Mouse (Mus musculus) CH12.LX (cell line): ENCODE measurements around the gene Ccdc3. TPM values are rescaled to one million over a fixed set of nuclear protein-coding genes. Genes with fewer than 3 reads are reported as not detected.

Experiments used
- DNase-seq: peaks from one replicate; pipeline ENCODE4 v3.0.0-alpha.2; 2013; ENCODE audit errors: extremely low read depth
- H3K27ac ChIP-seq: 2 replicates; pipeline ENCODE4 v1.5.1; 2012; ENCODE audit warnings: low read depth, mild to moderate bottlenecking, control low read depth, moderate library complexity; ENCODE audit not compliant: insufficient read depth
- H3K27me3 ChIP-seq: replicated peaks from 2 replicates; pipeline ENCODE3; 2012; ENCODE audit warnings: inconsistent platforms
- H3K36me3 ChIP-seq, 2 experiments: replicated peaks in 1 of 2; 2 replicates each; pipeline versions ENCODE3 to v1.6.1; 2012; ENCODE audit warnings: inconsistent platforms in 1 of 2, low read length in 1 of 2, mild to moderate bottlenecking in 1 of 2, mixed read lengths in 1 of 2, moderate library complexity in 1 of 2; ENCODE audit not compliant: control insufficient read depth in 1 of 2, insufficient read depth in 1 of 2
- H3K4me1 ChIP-seq, 2 experiments: 2 replicates each; pipeline ENCODE4 v1.6.1; 2012; ENCODE audit warnings: inconsistent platforms in 1 of 2, moderate library complexity in 1 of 2; ENCODE audit not compliant: insufficient read depth in 2 of 2, control insufficient read depth in 1 of 2
- H3K4me2 ChIP-seq: 2 replicates; pipeline ENCODE4 v1.6.1; 2012; ENCODE audit warnings: low read depth, mild to moderate bottlenecking, control low read depth; ENCODE audit not compliant: poor library complexity, insufficient read depth, severe bottlenecking
- H3K4me3 ChIP-seq, 3 experiments: fragments of 150-350 bp in 1 of 3; sonication (generic) in 1 of 3; replicated peaks in 1 of 3; 2 replicates each; pipeline versions ENCODE3 to v1.5.1; 2011 to 2012; ENCODE audit warnings: low read depth in 2 of 3, low read length in 2 of 3, mild to moderate bottlenecking in 2 of 3, moderate library complexity in 2 of 3, control low read depth in 1 of 3, improper control_type of control experiment in 1 of 3, inconsistent platforms in 1 of 3, mixed read lengths in 1 of 3; ENCODE audit not compliant: poor library complexity in 1 of 3
- H3K79me2 ChIP-seq: replicated peaks from 2 replicates; pipeline ENCODE4 v1.6.1; 2012; ENCODE audit warnings: mild to moderate bottlenecking, moderate library complexity; ENCODE audit not compliant: control insufficient read depth, poor library complexity, insufficient read depth, severe bottlenecking; ENCODE audit errors: extremely low read depth
- H3K9ac ChIP-seq: 2 replicates; pipeline ENCODE4 v1.6.1; 2012; ENCODE audit warnings: low read depth, mild to moderate bottlenecking, control low read depth, moderate library complexity; ENCODE audit not compliant: insufficient read depth
- H3K9me3 ChIP-seq: replicated peaks from 2 replicates; pipeline ENCODE3; 2012; ENCODE audit warnings: low read length, inconsistent platforms, mixed read lengths
- BHLHE40 ChIP-seq: IDR thresholded peaks from 2 replicates; pipeline ENCODE4 v1.6.1; 2011; ENCODE audit warnings: mild to moderate bottlenecking, low read depth, low read length, improper control_type of control experiment
- CHD1 ChIP-seq: IDR thresholded peaks from 2 replicates; pipeline ENCODE4 v1.6.1; 2012; ENCODE audit warnings: low read depth, low read length, improper control_type of control experiment, inconsistent platforms
- CTCF ChIP-seq, 2 experiments: IDR thresholded peaks in 1 of 2; conservative IDR thresholded peaks in 1 of 2; 2 replicates each; pipeline ENCODE4 v1.5.1; 2011 to 2012; ENCODE audit warnings: low read depth in 2 of 2, low read length in 2 of 2, improper control_type of control experiment in 1 of 2, inconsistent platforms in 1 of 2, mild to moderate bottlenecking in 1 of 2, moderate library complexity in 1 of 2
- E2F4 ChIP-seq: IDR thresholded peaks from 2 replicates; pipeline ENCODE4 v1.6.1; 2011; ENCODE audit warnings: low read depth, low read length, improper control_type of control experiment; ENCODE audit not compliant: insufficient replicate concordance
- ELF1 ChIP-seq: IDR thresholded peaks from 2 replicates; pipeline ENCODE4 v1.6.1; 2014; ENCODE audit warnings: low read depth, mild to moderate bottlenecking, inconsistent platforms, low read length, improper control_type of control experiment
- EP300 ChIP-seq: IDR thresholded peaks from 2 replicates; pipeline ENCODE4 v1.6.1; 2011; ENCODE audit warnings: low read length, improper control_type of control experiment
- GABPA ChIP-seq: IDR thresholded peaks from 2 replicates; pipeline ENCODE4 v1.6.1; 2012; ENCODE audit warnings: low read depth, low read length, improper control_type of control experiment, inconsistent platforms; ENCODE audit not compliant: insufficient replicate concordance
- HCFC1 ChIP-seq: IDR thresholded peaks from 2 replicates; pipeline ENCODE4 v1.6.1; 2012; ENCODE audit warnings: low read depth, mild to moderate bottlenecking, inconsistent platforms, low read length, improper control_type of control experiment
- IRF4 ChIP-seq: IDR thresholded peaks from 2 replicates; pipeline ENCODE4 v1.6.1; 2014; ENCODE audit warnings: low read depth, mild to moderate bottlenecking, inconsistent platforms, low read length, improper control_type of control experiment
- JUND ChIP-seq: conservative IDR thresholded peaks from 2 replicates; pipeline ENCODE4 v1.6.1; 2011; ENCODE audit warnings: low read depth, low read length, improper control_type of control experiment
- MAFK ChIP-seq: IDR thresholded peaks from 2 replicates; pipeline ENCODE4 v1.6.1; 2011; ENCODE audit warnings: low read length, improper control_type of control experiment; ENCODE audit not compliant: insufficient replicate concordance
- MAZ ChIP-seq: IDR thresholded peaks from 2 replicates; pipeline ENCODE4 v1.6.1; 2012; ENCODE audit warnings: low read depth, mild to moderate bottlenecking, inconsistent platforms, low read length, improper control_type of control experiment, moderate library complexity
- MEF2A ChIP-seq: IDR thresholded peaks from 2 replicates; pipeline ENCODE4 v1.6.1; 2014; ENCODE audit warnings: low read depth, mild to moderate bottlenecking, inconsistent platforms, low read length, improper control_type of control experiment, borderline replicate concordance
- MXI1 ChIP-seq: IDR thresholded peaks from 2 replicates; pipeline ENCODE4 v1.6.1; 2011; ENCODE audit warnings: mild to moderate bottlenecking, low read depth, low read length, improper control_type of control experiment
- MYC ChIP-seq: IDR thresholded peaks from 2 replicates; pipeline ENCODE4 v1.6.1; 2011; ENCODE audit warnings: low read depth, mild to moderate bottlenecking, improper control_type of control experiment, low read length
- NELFE ChIP-seq: IDR thresholded peaks from 2 replicates; pipeline ENCODE4 v1.6.1; 2011; ENCODE audit warnings: low read depth, low read length, improper control_type of control experiment
- NRF1 ChIP-seq: IDR thresholded peaks from 2 replicates; pipeline ENCODE4 v1.6.1; 2014; ENCODE audit warnings: low read depth, mild to moderate bottlenecking, inconsistent platforms, low read length, improper control_type of control experiment, moderate library complexity
- PAX5 ChIP-seq: IDR thresholded peaks from 2 replicates; pipeline ENCODE4 v1.6.1; 2012; ENCODE audit warnings: low read length, inconsistent platforms, mixed read lengths
- RAD21 ChIP-seq: IDR thresholded peaks from 2 replicates; pipeline ENCODE4 v1.6.1; 2011; ENCODE audit warnings: low read depth, mild to moderate bottlenecking, low read length, improper control_type of control experiment, moderate library complexity
- SIN3A ChIP-seq: IDR thresholded peaks from 2 replicates; pipeline ENCODE4 v1.6.1; 2012; ENCODE audit warnings: low read length, improper control_type of control experiment, inconsistent platforms
- TCF12 ChIP-seq: IDR thresholded peaks from 2 replicates; pipeline ENCODE4 v1.6.1; 2014; ENCODE audit warnings: low read depth, mild to moderate bottlenecking, inconsistent platforms, low read length, improper control_type of control experiment
- UBTF ChIP-seq: IDR thresholded peaks from 2 replicates; pipeline ENCODE4 v1.6.1; 2012; ENCODE audit warnings: low read depth, mild to moderate bottlenecking, inconsistent platforms, low read length, improper control_type of control experiment, moderate library complexity
- USF1 ChIP-seq: IDR thresholded peaks from 2 replicates; pipeline ENCODE4 v1.6.1; 2014; ENCODE audit warnings: low read depth, mild to moderate bottlenecking, inconsistent platforms, low read length, improper control_type of control experiment
- USF2 ChIP-seq: conservative IDR thresholded peaks from 2 replicates; pipeline ENCODE4 v1.6.1; 2011; ENCODE audit warnings: low read depth, low read length, improper control_type of control experiment
- ZC3H11A ChIP-seq: IDR thresholded peaks from 2 replicates; pipeline ENCODE4 v1.6.1; 2012; ENCODE audit warnings: low read depth, mild to moderate bottlenecking, inconsistent platforms, low read length, improper control_type of control experiment
- ZKSCAN1 ChIP-seq: IDR thresholded peaks from 2 replicates; pipeline ENCODE4 v1.6.1; 2012; ENCODE audit warnings: low read depth, inconsistent platforms, low read length, improper control_type of control experiment, borderline replicate concordance
- dilution Hi-C: fragments of 300-500 bp; cut with MboI; formaldehyde crosslinking; loops from 2 replicates; pipeline ENCODE4 v1.14.3; 2020; ENCODE audit warnings: low sequenced_read_pairs; ENCODE audit not compliant: extremely low pct_unique_long_range_greater_than_20kb, extremely low pct_ligation_motif_present
- in situ Hi-C: fragments of 300-500 bp; cut with MboI; formaldehyde crosslinking; loops from 3 replicates; pipeline ENCODE4 v1.14.3; 2019; ENCODE audit warnings: low sequenced_read_pairs, low pct_ligation_motif_present, low pct_unique_long_range_greater_than_20kb, mixed read lengths
- polyA plus RNA-seq: library from polyadenylated mRNA; unstranded; fragments of >175 nt; gene quantifications from 2 replicates; pipeline ENCODE4 v1.2.1, GENCODE M21; 2012; ENCODE audit warnings: low read depth; ENCODE audit not compliant: insufficient read length
- total RNA-seq, 2 experiments: library from RNA; depleted of rRNA; stranded (reverse); fragments of 300-350 nt in 1 of 2; fragments of >200 nt in 1 of 2; gene quantifications; 2 replicates each; pipeline ENCODE4 v1.2.3; 2012 to 2014

Gene Ccdc3
- total and polyA plus RNA-seq, 3 experiments, result not detected

DNA sequence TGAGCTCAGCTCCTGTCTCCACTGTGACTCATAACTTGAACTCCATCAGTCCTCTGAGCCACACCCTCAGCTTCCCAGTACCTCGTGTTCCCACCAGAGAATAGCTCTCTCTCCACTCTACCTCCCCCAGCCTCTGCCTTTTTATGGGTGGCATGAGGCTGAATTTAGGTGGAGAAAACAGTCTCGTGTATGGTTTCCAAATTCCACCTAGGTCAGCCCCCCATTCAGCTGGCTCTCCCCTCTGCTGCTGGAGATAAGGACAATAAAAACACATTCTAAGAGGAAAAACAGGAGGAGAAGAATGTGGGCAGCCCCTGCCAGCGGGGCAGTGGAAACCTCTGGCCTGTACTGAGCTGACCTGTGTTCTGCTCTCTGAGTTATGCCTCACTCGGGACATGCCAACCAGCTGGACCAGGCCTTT, 28.4 kb downstream of the Ccdc3 start:
- Histone ChIP-seq H3K27ac (no peak overlapping the region), H3K79me2 (no peaks in the 10 kb centered on the region), H3K4me2 (no peak overlapping the region), H3K9me3 (no peaks in the 10 kb centered on the region), H3K4me1 (no peaks in the 10 kb centered on the region), H3K9ac (no peak overlapping the region), H3K4me3 (no peak overlapping the region), H3K27me3 (no peaks in the 10 kb centered on the region), H3K36me3 (no peaks in the 10 kb centered on the region)
- DNase-seq, result no peak
- TF ChIP-seq MAZ (no peak), CTCF (conservative IDR thresholded peaks at IDR 0.05 in 1 of 2, IDR thresholded peaks at IDR 0.05 in 1 of 2; ENCODE audit: low read depth in 2 of 2, low read length in 2 of 2) (no peak), SIN3A (no peak), USF1 (no peak), MYC (no peak), UBTF (no peak), USF2 (no peak), GABPA (no peak), MXI1 (no peak)
- in situ Hi-C loops (no loop called here), dilution Hi-C loops (no loop called here)

DNA sequence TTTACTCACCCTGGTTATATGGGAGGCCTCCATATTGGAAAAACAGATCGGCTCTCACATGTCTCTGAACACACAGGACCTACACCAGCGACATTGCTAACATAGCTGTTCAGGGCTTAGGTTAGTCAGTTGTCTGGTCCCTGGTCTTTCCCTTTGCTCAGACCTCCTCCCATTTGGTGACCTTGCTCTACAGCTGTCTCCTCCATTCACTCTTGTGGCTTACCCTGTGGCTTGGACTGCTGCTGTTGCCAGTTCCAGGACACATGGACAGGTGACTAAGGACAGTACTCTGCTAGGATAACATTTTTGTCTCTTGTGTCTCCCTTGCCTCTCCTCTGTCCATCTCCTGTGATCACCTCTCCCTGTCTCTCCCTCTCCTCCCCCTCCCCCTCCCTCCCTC, 29.2 kb downstream of the Ccdc3 start:
- no peak overlapping the region for H3K4me2 ChIP-seq
- no peaks in the 10 kb centered on the region for H3K36me3 ChIP-seq
- dilution Hi-C loops, result no loop called here
- no peak overlapping the region for H3K9ac ChIP-seq
- no peaks in the 10 kb centered on the region for H3K4me1 ChIP-seq
- DNase-seq, result no peak
- no peaks in the 10 kb centered on the region for H3K9me3 ChIP-seq
- no peaks in the 10 kb centered on the region for H3K79me2 ChIP-seq
- H3K4me3 ChIP-seq, result no peak overlapping the region
- H3K27ac ChIP-seq, result no peak overlapping the region
- in situ Hi-C loops, result no loop called here
- TF ChIP-seq ZC3H11A (no peak), NELFE (no peak), ZKSCAN1 (no peak), NRF1 (no peak), CHD1 (no peak), CTCF (conservative IDR thresholded peaks at IDR 0.05 in 1 of 2, IDR thresholded peaks at IDR 0.05 in 1 of 2; ENCODE audit: low read depth in 2 of 2, low read length in 2 of 2) (no peak), IRF4 (no peak), TCF12 (no peak), PAX5 (no peak), RAD21 (no peak), MEF2A (no peak), MAFK (no peak), E2F4 (no peak), JUND (no peak), EP300 (no peak), HCFC1 (no peak), BHLHE40 (no peak), ELF1 (no peak)
- TF ChIP-seq, all 38 proteins: peak for 0
- no peaks in the 10 kb centered on the region for H3K27me3 ChIP-seq
